Mouse (Mus musculus) left cerebral cortex, adult 18-20 months (tissue): ENCODE measurements around the gene Pank2. TPM values are rescaled to one million over a fixed set of nuclear protein-coding genes. Genes with fewer than 3 reads are reported as not detected.
A peak's percentile ranks its signal among the peaks of the same experiment; 100 is the strongest.
"Not testable (repeated sequence)": the region's sequence is repeated elsewhere in the genome, so short reads cannot be mapped to it uniquely, and the experiment has no call there.

Experiments
- DNase-seq, 2 experiments: peaks; one replicate each; pipeline ENCODE4 v3.0.0; 2021 to 2022; ENCODE audit warnings: low spot score in 2 of 2, mixed read lengths in 1 of 2
- long read RNA-seq, 2 experiments: library from polyadenylated mRNA; stranded (forward); transcript quantifications; one replicate each; pipeline ENCODE4 v2.0.0; 2021
- total RNA-seq, 2 experiments: library from RNA; stranded (reverse); gene quantifications; 2 replicates each; pipeline ENCODE4 v1.2.3; 2021

Gene Pank2
- 10 to 100 TPM; 64.8 to 65.1 TPM for total RNA-seq
- long read RNA-seq, experiment 1, full-length matches to known transcripts, result 39 of 80 reads
- long read RNA-seq, experiment 1, partial matches to known transcripts, result 4 of 80 reads
- long read RNA-seq, experiment 1, other reads (novel, unspliced or antisense), result 37 of 80 reads
- long read RNA-seq, experiment 2, full-length matches to known transcripts, result 37 of 70 reads
- long read RNA-seq, experiment 2, partial matches to known transcripts, result 8 of 70 reads
- long read RNA-seq, experiment 2, other reads (novel, unspliced or antisense), result 25 of 70 reads

- DNase-seq, result peak; percentile 96 to 98
Observed at GRCm38 (mm10) chr2:131262213-131262672, at the start of gene Pank2. TSS of gene Pank2 (plus strand) at chr2:131262495.

GRCm38 (mm10) chr2:131213773-131214172, 48.5 kb upstream of the Pank2 start:
- DNase-seq, result no peak

- DNase-seq, result no peak
Observed at GRCm38 (mm10) chr2:131215941-131216858, 46.1 kb upstream of the Pank2 start.

GRCm38 (mm10) chr2:131220030-131220429, 42.3 kb upstream of the Pank2 start:
- no peak for DNase-seq

GRCm38 (mm10) chr2:131221853-131222515, 40.3 kb upstream of the Pank2 start:
- no peak for DNase-seq

GRCm38 (mm10) chr2:131222562-131222961, 39.7 kb upstream of the Pank2 start:
- no peak for DNase-seq

- DNase-seq, result no peak
Observed at GRCm38 (mm10) chr2:131223569-131223968, 38.7 kb upstream of the Pank2 start.

GRCm38 (mm10) chr2:131225178-131225577, 37.1 kb upstream of the Pank2 start:
- no peak for DNase-seq

- not testable (repeated sequence) for DNase-seq
Observed at GRCm38 (mm10) chr2:131226669-131227068, 35.6 kb upstream of the Pank2 start.

GRCm38 (mm10) chr2:131227243-131227642, 35.1 kb upstream of the Pank2 start:
- DNase-seq, result no peak

- DNase-seq, result no peak
Observed at GRCm38 (mm10) chr2:131232558-131232957, 29.7 kb upstream of the Pank2 start.

- DNase-seq, result peak; percentile 89 to 94
Observed at GRCm38 (mm10) chr2:131233307-131234126, 28.8 kb upstream of the Pank2 start, which contains the start of gene Mavs. TSS of gene Mavs (plus strand) at chr2:131234063.

GRCm38 (mm10) chr2:131234127-131234650, 28.1 kb upstream of the Pank2 start:
- no peak for DNase-seq

- DNase-seq, result no peak
Observed at GRCm38 (mm10) chr2:131234970-131235635, 27.2 kb upstream of the Pank2 start.

GRCm38 (mm10) chr2:131242180-131242579, 20.1 kb upstream of the Pank2 start:
- no peak for DNase-seq

- DNase-seq, result no peak
Observed at GRCm38 (mm10) chr2:131242929-131243328, 19.4 kb upstream of the Pank2 start.

GRCm38 (mm10) chr2:131253681-131254328, 8.5 kb upstream of the Pank2 start:
- peak in 1 of 2 experiments; percentile 19 for DNase-seq

GRCm38 (mm10) chr2:131254329-131254713, 8.0 kb upstream of the Pank2 start:
- no peak for DNase-seq

- DNase-seq, result no peak
Observed at GRCm38 (mm10) chr2:131255738-131256137, 6.6 kb upstream of the Pank2 start.
